Mouse (Mus musculus): ENCODE data around the gene Tspan8. TPM values are rescaled to one million over a fixed set of nuclear protein-coding genes. Genes with fewer than 3 reads are reported as not detected.
"Not testable (repeated sequence)": the region's sequence is repeated elsewhere in the genome, so short reads cannot be mapped to it uniquely, and the experiment has no call there.

Gene Tspan8
- polyA plus RNA-seq, 1 experiment: not detected

GRCm38 (mm10) chr10:115790788-115791187 is 25.8 kb upstream of the Tspan8 start:
- WGBS: 65% methylated on average over 2 of the region's 2 CpGs
- no peaks in the 10 kb centered on the region for H3K4me1 ChIP-seq (ENCODE audit: control insufficient read depth, insufficient read depth, low read length)
- no peak overlapping the region for H3K4me3 ChIP-seq (ENCODE audit: insufficient read depth, low read depth, low read length)
- TF ChIP-seq CTCF (IDR thresholded peaks at IDR 0.05; ENCODE audit: insufficient read depth, low read depth, low read length) (no peak), POLR2A (IDR thresholded peaks at IDR 0.05; ENCODE audit: insufficient read depth, low read depth, low read length) (no peak)
- no peak overlapping the region for H3K27ac ChIP-seq (ENCODE audit: insufficient read depth, low read depth, low read length)

GRCm38 (mm10) chr10:115796072-115796788 is 20.4 kb upstream of the Tspan8 start:
- no peak overlapping the region for H3K4me3 ChIP-seq (ENCODE audit: insufficient read depth, low read depth, low read length)
- H3K27ac ChIP-seq (ENCODE audit: insufficient read depth, low read depth, low read length): no peak overlapping the region
- no peaks in the 10 kb centered on the region for H3K4me1 ChIP-seq (ENCODE audit: control insufficient read depth, insufficient read depth, low read length)
- 75% methylated on average over 4 of the region's 4 CpGs for WGBS
- no peak for TF ChIP-seq POLR2A (IDR thresholded peaks at IDR 0.05; ENCODE audit: insufficient read depth, low read depth, low read length)
- no peak for TF ChIP-seq CTCF (IDR thresholded peaks at IDR 0.05; ENCODE audit: insufficient read depth, low read depth, low read length)

- H3K27ac ChIP-seq (ENCODE audit: insufficient read depth, low read depth, low read length): no peak overlapping the region
- no peak overlapping the region for H3K4me3 ChIP-seq (ENCODE audit: insufficient read depth, low read depth, low read length)
- WGBS: 89% methylated on average over 3 of the region's 3 CpGs
- TF ChIP-seq CTCF (IDR thresholded peaks at IDR 0.05; ENCODE audit: insufficient read depth, low read depth, low read length) (no peak), POLR2A (IDR thresholded peaks at IDR 0.05; ENCODE audit: insufficient read depth, low read depth, low read length) (no peak)
- no peaks in the 10 kb centered on the region for H3K4me1 ChIP-seq (ENCODE audit: control insufficient read depth, insufficient read depth, low read length)
Observed at GRCm38 (mm10) chr10:115801464-115801863, 15.2 kb upstream of the Tspan8 start.

- not testable (repeated sequence) for H3K4me1 ChIP-seq (ENCODE audit: control insufficient read depth, insufficient read depth, low read length); H3K4me3 ChIP-seq (ENCODE audit: insufficient read depth, low read depth, low read length); H3K27ac ChIP-seq (ENCODE audit: insufficient read depth, low read depth, low read length)
- 87% methylated on average over 9 of the region's 9 CpGs for WGBS
Observed at GRCm38 (mm10) chr10:115803013-115803412, 13.6 kb upstream of the Tspan8 start.

GRCm38 (mm10) chr10:115803765-115804164 is 12.9 kb upstream of the Tspan8 start:
- Histone ChIP-seq H3K4me3 (ENCODE audit: insufficient read depth, low read depth, low read length) (no peak overlapping the region), H3K4me1 (ENCODE audit: control insufficient read depth, insufficient read depth, low read length) (no peaks in the 10 kb centered on the region), H3K27ac (ENCODE audit: insufficient read depth, low read depth, low read length) (no peak overlapping the region)
- WGBS: 96% methylated on average over 2 of the region's 2 CpGs
- TF ChIP-seq CTCF (IDR thresholded peaks at IDR 0.05; ENCODE audit: insufficient read depth, low read depth, low read length): no peak
- TF ChIP-seq POLR2A (IDR thresholded peaks at IDR 0.05; ENCODE audit: insufficient read depth, low read depth, low read length): no peak

GRCm38 (mm10) chr10:115805987-115806386 is 10.6 kb upstream of the Tspan8 start:
- H3K4me1 ChIP-seq (ENCODE audit: control insufficient read depth, insufficient read depth, low read length): no peaks in the 10 kb centered on the region
- no peak overlapping the region for H3K4me3 ChIP-seq (ENCODE audit: insufficient read depth, low read depth, low read length)
- 87% methylated on average over 5 of the region's 5 CpGs for WGBS
- H3K27ac ChIP-seq (ENCODE audit: insufficient read depth, low read depth, low read length): no peak overlapping the region
- TF ChIP-seq POLR2A (IDR thresholded peaks at IDR 0.05; ENCODE audit: insufficient read depth, low read depth, low read length) (no peak), CTCF (IDR thresholded peaks at IDR 0.05; ENCODE audit: insufficient read depth, low read depth, low read length) (no peak)

GRCm38 (mm10) chr10:115809169-115809568 is 7.5 kb upstream of the Tspan8 start:
- TF ChIP-seq CTCF (IDR thresholded peaks at IDR 0.05; ENCODE audit: insufficient read depth, low read depth, low read length) (no peak), POLR2A (IDR thresholded peaks at IDR 0.05; ENCODE audit: insufficient read depth, low read depth, low read length) (no peak)
- WGBS: 85% methylated on average over 7 of the region's 7 CpGs
- Histone ChIP-seq H3K4me3 (ENCODE audit: insufficient read depth, low read depth, low read length) (no peak overlapping the region), H3K27ac (ENCODE audit: insufficient read depth, low read depth, low read length) (no peak overlapping the region), H3K4me1 (ENCODE audit: control insufficient read depth, insufficient read depth, low read length) (no peaks in the 10 kb centered on the region)

- TF ChIP-seq POLR2A (IDR thresholded peaks at IDR 0.05; ENCODE audit: insufficient read depth, low read depth, low read length): no peak
- TF ChIP-seq CTCF (IDR thresholded peaks at IDR 0.05; ENCODE audit: insufficient read depth, low read depth, low read length): no peak
- H3K4me3 ChIP-seq (ENCODE audit: insufficient read depth, low read depth, low read length): no peak overlapping the region
- 51% methylated on average over 5 of the region's 5 CpGs for WGBS
- no peaks in the 10 kb centered on the region; the same call in 1 of the 2 replicates for H3K4me1 ChIP-seq (ENCODE audit: control insufficient read depth, insufficient read depth, low read length)
- no peak overlapping the region for H3K27ac ChIP-seq (ENCODE audit: insufficient read depth, low read depth, low read length)
Observed at GRCm38 (mm10) chr10:115811519-115811918, 5.1 kb upstream of the Tspan8 start.

- WGBS: 95% methylated on average over 11 of the region's 11 CpGs
- TF ChIP-seq CTCF (IDR thresholded peaks at IDR 0.05; ENCODE audit: insufficient read depth, low read depth, low read length) (no peak), POLR2A (IDR thresholded peaks at IDR 0.05; ENCODE audit: insufficient read depth, low read depth, low read length) (no peak)
Observed at GRCm38 (mm10) chr10:115814878-115815277, 1.8 kb upstream of the Tspan8 start.

More at GRCm38 (mm10) chr10:115814878-115815277, 1.8 kb upstream of the Tspan8 start:
- Histone ChIP-seq H3K4me1 (ENCODE audit: control insufficient read depth, insufficient read depth, low read length) (peaks cover 2% of the 10 kb centered on the region; the same call in 1 of the 2 replicates), H3K27ac (ENCODE audit: insufficient read depth, low read depth, low read length) (no peak overlapping the region), H3K4me3 (ENCODE audit: insufficient read depth, low read depth, low read length) (no peak overlapping the region)

Data from olfactory bulb, adult 2 months (tissue).